Mouse (Mus musculus): ENCODE data around the gene Plin3. TPM values are rescaled to one million over a fixed set of nuclear protein-coding genes. Genes with fewer than 3 reads are reported as not detected.

Plin3 gene
- polyA plus RNA-seq, 1 experiment from 2014 or later, result 26.8 TPM

- no peaks in the 10 kb centered on the region for H3K27me3 ChIP-seq (ENCODE audit: insufficient read depth, low read length)
- no peak for TF ChIP-seq EP300 (IDR thresholded peaks at IDR 0.05; ENCODE audit: low read depth)
- TF ChIP-seq CTCF (IDR thresholded peaks at IDR 0.05; ENCODE audit: low read depth), result no peak
- H3K27ac ChIP-seq (ENCODE audit: low read depth), result peak within 1 kb of the TSS; percentile 80
- H3K4me3 ChIP-seq (ENCODE audit: low read depth, low read length), result peak within 1 kb of the TSS; percentile 62
- DNase-seq, result peak; percentile 92
- ATAC-seq, result peak; percentile 80
- peaks cover 45% of the 10 kb centered on the region for H3K4me1 ChIP-seq (ENCODE audit: insufficient read depth)
- under 1% methylated on average over 43 of the region's 43 CpGs for WGBS (ENCODE audit: insufficient replicate concordance)
- H3K4me2 ChIP-seq (ENCODE audit: low read depth, low read length), result peak within 1 kb of the TSS; percentile 88
- H3K36me3 ChIP-seq (replicated peaks; ENCODE audit: insufficient read depth, low read length), result peaks cover 24% of the 10 kb centered on the region
- peak within 1 kb of the TSS; percentile 76 for H3K9ac ChIP-seq (replicated peaks)
- no peaks in the 10 kb centered on the region for H3K9me3 ChIP-seq (ENCODE audit: low read length)
Measured at GRCm38 (mm10) chr17:56303160-56303846, 10.6 kb upstream of the Plin3 start, which contains the start of gene Uhrf1. TSS of gene Uhrf1 (plus strand) at chr17:56303321.

- WGBS (ENCODE audit: insufficient replicate concordance), result 43% methylated on average over 13 of the region's 13 CpGs
- Histone ChIP-seq H3K4me3 (ENCODE audit: low read depth, low read length) (peak overlapping the region; percentile 62), H3K27ac (ENCODE audit: low read depth) (peak overlapping the region; percentile 80), H3K9me3 (ENCODE audit: low read length) (no peaks in the 10 kb centered on the region), H3K27me3 (ENCODE audit: insufficient read depth, low read length) (no peaks in the 10 kb centered on the region), H3K4me2 (ENCODE audit: low read depth, low read length) (peak overlapping the region; percentile 88), H3K4me1 (ENCODE audit: insufficient read depth) (peaks cover 41% of the 10 kb centered on the region), H3K9ac (replicated peaks) (peak overlapping the region; percentile 61), H3K36me3 (replicated peaks; ENCODE audit: insufficient read depth, low read length) (peaks cover 21% of the 10 kb centered on the region)
- no peak for TF ChIP-seq CTCF (IDR thresholded peaks at IDR 0.05; ENCODE audit: low read depth)
- ATAC-seq (peak; percentile 21; the same call in 1 of the 2 replicates), DNase-seq (peak; percentile 61)
Measured at GRCm38 (mm10) chr17:56302363-56302996, 9.8 kb upstream of the Plin3 start.

- H3K36me3 ChIP-seq (replicated peaks; ENCODE audit: insufficient read depth, low read length), result no peaks in the 10 kb centered on the region
- ATAC-seq, result no peak
- H3K4me1 ChIP-seq (ENCODE audit: insufficient read depth), result peaks cover 26% of the 10 kb centered on the region
- no peak for TF ChIP-seq CTCF (IDR thresholded peaks at IDR 0.05; ENCODE audit: low read depth)
- no peak for TF ChIP-seq EP300 (IDR thresholded peaks at IDR 0.05; ENCODE audit: low read depth)
- no peak within 1 kb of the TSS for H3K4me3 ChIP-seq (ENCODE audit: low read depth, low read length)
- WGBS (ENCODE audit: insufficient replicate concordance), result 86% methylated on average over 9 of the region's 9 CpGs
- no peak within 1 kb of the TSS for H3K4me2 ChIP-seq (ENCODE audit: low read depth, low read length)
- H3K27me3 ChIP-seq (ENCODE audit: insufficient read depth, low read length), result no peaks in the 10 kb centered on the region
- H3K9ac ChIP-seq (replicated peaks), result no peak within 1 kb of the TSS
- no peak for DNase-seq
- H3K27ac ChIP-seq (ENCODE audit: low read depth), result no peak within 1 kb of the TSS
- H3K9me3 ChIP-seq (ENCODE audit: low read length), result no peaks in the 10 kb centered on the region
Measured at GRCm38 (mm10) chr17:56300186-56300585, 7.5 kb upstream of the Plin3 start, which contains the start of gene Arrdc5. TSS of gene Arrdc5 (minus strand) at chr17:56300286.

- WGBS (ENCODE audit: insufficient replicate concordance), result 84% methylated on average over 1 of the region's 1 CpGs
- Histone ChIP-seq H3K27ac (ENCODE audit: low read depth) (no peak overlapping the region), H3K36me3 (replicated peaks; ENCODE audit: insufficient read depth, low read length) (no peaks in the 10 kb centered on the region), H3K4me3 (ENCODE audit: low read depth, low read length) (no peak overlapping the region), H3K27me3 (ENCODE audit: insufficient read depth, low read length) (no peaks in the 10 kb centered on the region), H3K9ac (replicated peaks) (no peak overlapping the region), H3K4me2 (ENCODE audit: low read depth, low read length) (no peak overlapping the region), H3K4me1 (ENCODE audit: insufficient read depth) (peaks cover 13% of the 10 kb centered on the region), H3K9me3 (ENCODE audit: low read length) (no peaks in the 10 kb centered on the region)
- no peak for TF ChIP-seq EP300 (IDR thresholded peaks at IDR 0.05; ENCODE audit: low read depth)
- no peak for TF ChIP-seq CTCF (IDR thresholded peaks at IDR 0.05; ENCODE audit: low read depth)
- no peak for ATAC-seq
- no peak for DNase-seq
Measured at GRCm38 (mm10) chr17:56298238-56298637, 5.6 kb upstream of the Plin3 start.

GRCm38 (mm10) chr17:56296201-56296600, 3.5 kb upstream of the Plin3 start:
- no peak overlapping the region for H3K27ac ChIP-seq (ENCODE audit: low read depth)
- H3K27me3 ChIP-seq (ENCODE audit: insufficient read depth, low read length), result no peaks in the 10 kb centered on the region
- TF ChIP-seq EP300 (IDR thresholded peaks at IDR 0.05; ENCODE audit: low read depth), result no peak
- no peak for TF ChIP-seq CTCF (IDR thresholded peaks at IDR 0.05; ENCODE audit: low read depth)
- no peak overlapping the region for H3K4me2 ChIP-seq (ENCODE audit: low read depth, low read length)
- H3K4me3 ChIP-seq (ENCODE audit: low read depth, low read length), result no peak overlapping the region
- H3K36me3 ChIP-seq (replicated peaks; ENCODE audit: insufficient read depth, low read length), result no peaks in the 10 kb centered on the region
- peaks cover 11% of the 10 kb centered on the region for H3K4me1 ChIP-seq (ENCODE audit: insufficient read depth)
- no peak overlapping the region for H3K9ac ChIP-seq (replicated peaks)
- no peaks in the 10 kb centered on the region for H3K9me3 ChIP-seq (ENCODE audit: low read length)
- 62% methylated on average over 1 of the region's 1 CpGs for WGBS (ENCODE audit: insufficient replicate concordance)
- ATAC-seq (no peak), DNase-seq (no peak)

- 86% methylated on average over 19 of the region's 19 CpGs for WGBS (ENCODE audit: insufficient replicate concordance)
- no peak for TF ChIP-seq EP300 (IDR thresholded peaks at IDR 0.05; ENCODE audit: low read depth)
- TF ChIP-seq CTCF (IDR thresholded peaks at IDR 0.05; ENCODE audit: low read depth), result no peak
- H3K4me3 ChIP-seq (ENCODE audit: low read depth, low read length), result no peak overlapping the region
- H3K36me3 ChIP-seq (replicated peaks; ENCODE audit: insufficient read depth, low read length), result no peaks in the 10 kb centered on the region
- peaks cover 24% of the 10 kb centered on the region for H3K4me1 ChIP-seq (ENCODE audit: insufficient read depth)
- DNase-seq (no peak), ATAC-seq (no peak)
- H3K4me2 ChIP-seq (ENCODE audit: low read depth, low read length), result no peak overlapping the region
- H3K9ac ChIP-seq (replicated peaks), result no peak overlapping the region
- no peaks in the 10 kb centered on the region for H3K27me3 ChIP-seq (ENCODE audit: insufficient read depth, low read length)
- H3K9me3 ChIP-seq (ENCODE audit: low read length), result no peaks in the 10 kb centered on the region
- no peak overlapping the region for H3K27ac ChIP-seq (ENCODE audit: low read depth)
Measured at GRCm38 (mm10) chr17:56294241-56294640, 1.6 kb upstream of the Plin3 start.

Data from liver, postnatal 0 days (tissue).